Mouse (Mus musculus) kidney, adult 2 months (tissue): ENCODE results near the gene Nabp2.

Source experiments
- CTCF ChIP-seq: fragments of 200-500 bp; conservative IDR thresholded peaks from 2 replicates; pipeline ENCODE4 v1.5.1; 2011; ENCODE audit warnings: low read depth, mild to moderate bottlenecking, control low read depth, low read length, moderate library complexity, mixed read lengths; ENCODE audit not compliant: insufficient read depth, insufficient read length
- POLR2A ChIP-seq: fragments of 200-500 bp; IDR thresholded peaks from one replicate; pipeline ENCODE4 v1.6.1; 2011; ENCODE audit warnings: low read depth, low read length, control low read depth

DNA sequence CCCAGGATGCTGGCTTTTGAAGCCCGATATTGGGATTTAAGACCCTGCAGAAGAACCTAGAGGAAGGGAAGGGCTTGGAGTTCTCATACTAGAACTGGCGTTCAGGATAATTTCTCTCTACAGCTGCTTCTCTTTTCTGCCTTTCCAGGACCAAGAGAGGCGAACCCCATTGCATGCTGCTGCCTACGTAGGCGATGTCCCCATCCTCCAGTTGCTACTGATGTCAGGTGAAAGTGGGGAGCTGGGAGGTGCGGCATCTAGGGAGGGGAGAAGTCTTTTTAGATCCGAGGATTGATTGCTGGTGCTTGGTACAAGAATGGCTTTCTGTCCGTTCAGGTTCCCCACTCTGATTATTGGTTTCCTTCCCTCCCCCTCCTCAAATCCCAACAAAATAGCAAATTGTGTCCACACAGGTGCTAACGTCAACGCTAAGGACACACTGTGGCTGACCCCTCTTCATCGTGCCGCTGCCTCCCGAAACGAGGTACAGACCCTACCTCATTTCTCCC, 33.3 kb downstream of the Nabp2 start:
- TF ChIP-seq CTCF (no peak), POLR2A (no peak)
